Mouse (Mus musculus) c-Kit-negative CD71-positive TER-119-positive erythroid progenitor cells, embryonic 14.5 days (primary cell): Measurements from ENCODE around the gene Thsd1.

Experiments used
- DNase-seq: peaks from one replicate; pipeline ENCODE4 v3.0.0-alpha.2; 2013; ENCODE audit warnings: low read depth, low spot score

Thsd1 gene

GRCm38 (mm10) chr8:22227061-22227877 is at the start of gene Thsd1:
Thsd1 (plus strand) TSS chr8:22227313.
- no peak for DNase-seq

- peak; percentile 66 for DNase-seq
Measured at GRCm38 (mm10) chr8:22184884-22185283, 42.2 kb upstream of the Thsd1 start.

- peak; percentile 91 for DNase-seq
Measured at GRCm38 (mm10) chr8:22185431-22186397, 41.4 kb upstream of the Thsd1 start, which contains the start of gene Ckap2. Ckap2 (minus strand) TSS chr8:22185819.

- DNase-seq, result peak; percentile 77
Measured at GRCm38 (mm10) chr8:22192660-22193431, 34.3 kb upstream of the Thsd1 start, which contains the start of gene Vps36. Vps36 (plus strand) TSS chr8:22192809.

GRCm38 (mm10) chr8:22193432-22194010 is 33.6 kb upstream of the Thsd1 start:
- DNase-seq, result no peak

GRCm38 (mm10) chr8:22197914-22198313 is 29.2 kb upstream of the Thsd1 start:
- no peak for DNase-seq

- DNase-seq, result no peak
Measured at GRCm38 (mm10) chr8:22199481-22199880, 27.6 kb upstream of the Thsd1 start.

- DNase-seq, result no peak
Measured at GRCm38 (mm10) chr8:22207535-22207934, 19.6 kb upstream of the Thsd1 start.

GRCm38 (mm10) chr8:22209012-22209411 is 18.1 kb upstream of the Thsd1 start:
- no peak for DNase-seq

- no peak for DNase-seq
Measured at GRCm38 (mm10) chr8:22214826-22215225, 12.3 kb upstream of the Thsd1 start.

GRCm38 (mm10) chr8:22226361-22226760 is 752 bp upstream of the Thsd1 start:
- DNase-seq, result no peak

- no peak for DNase-seq
Measured at GRCm38 (mm10) chr8:22228621-22229020, 1.5 kb downstream of the Thsd1 start.

- DNase-seq, result no peak
Measured at GRCm38 (mm10) chr8:22242986-22243385, 15.9 kb downstream of the Thsd1 start.

GRCm38 (mm10) chr8:22245663-22246062 is 18.6 kb downstream of the Thsd1 start:
- no peak for DNase-seq

- no peak for DNase-seq
Measured at GRCm38 (mm10) chr8:22247956-22248355, 20.8 kb downstream of the Thsd1 start.

- no peak for DNase-seq
Measured at GRCm38 (mm10) chr8:22249080-22249479, 22.0 kb downstream of the Thsd1 start.

- DNase-seq, result no peak
Measured at GRCm38 (mm10) chr8:22258946-22259450, 31.9 kb downstream of the Thsd1 start.

- DNase-seq, result no peak
Measured at GRCm38 (mm10) chr8:22259531-22259930, 32.4 kb downstream of the Thsd1 start.

GRCm38 (mm10) chr8:22260091-22260722 is 33.1 kb downstream of the Thsd1 start:
- no peak for DNase-seq

- no peak for DNase-seq
Measured at GRCm38 (mm10) chr8:22262267-22262666, 35.2 kb downstream of the Thsd1 start.
